Mouse (Mus musculus) MEL (cell line): Measurements from ENCODE around the gene Olfr1202.

Experiments
- BHLHE40 ChIP-seq: IDR thresholded peaks from 2 replicates; pipeline ENCODE4 v1.6.1; 2012; ENCODE audit warnings: low read depth, mild to moderate bottlenecking, inconsistent platforms, low read length, improper control_type of control experiment, borderline replicate concordance
- CHD2 ChIP-seq: IDR thresholded peaks from 2 replicates; pipeline ENCODE4 v1.6.1; 2011; ENCODE audit warnings: low read length, improper control_type of control experiment
- CTCF ChIP-seq, 3 experiments: IDR thresholded peaks in 2 of 3; conservative IDR thresholded peaks in 1 of 3; 2 replicates each; pipeline ENCODE4 v1.5.1; 2011 to 2012; ENCODE audit warnings: low read length in 3 of 3, low read depth in 2 of 3, mild to moderate bottlenecking in 2 of 3, improper control_type of control experiment in 1 of 3, inconsistent platforms in 1 of 3, mixed read lengths in 1 of 3, moderate library complexity in 1 of 3; ENCODE audit not compliant: control insufficient read depth in 1 of 3, insufficient read depth in 1 of 3, poor library complexity in 1 of 3, severe bottlenecking in 1 of 3
- ELF1 ChIP-seq: IDR thresholded peaks from 2 replicates; pipeline ENCODE4 v1.6.1; 2014; ENCODE audit warnings: low read depth, mild to moderate bottlenecking, inconsistent platforms, low read length, improper control_type of control experiment, moderate library complexity
- HCFC1 ChIP-seq: IDR thresholded peaks from 2 replicates; pipeline ENCODE4 v1.6.1; 2012; ENCODE audit warnings: low read depth, mild to moderate bottlenecking, inconsistent platforms, low read length, improper control_type of control experiment, moderate library complexity
- JUND ChIP-seq: IDR thresholded peaks from 2 replicates; pipeline ENCODE4 v1.6.1; 2011; ENCODE audit warnings: low read depth, mild to moderate bottlenecking, improper control_type of control experiment, low read length
- NRF1 ChIP-seq: IDR thresholded peaks from 2 replicates; pipeline ENCODE4 v1.6.1; 2014; ENCODE audit warnings: low read depth, mild to moderate bottlenecking, inconsistent platforms, low read length, improper control_type of control experiment, moderate library complexity; ENCODE audit not compliant: poor library complexity, insufficient read depth, severe bottlenecking
- POLR2A ChIP-seq, 2 experiments: IDR thresholded peaks; 2 replicates each; pipeline ENCODE4 v1.6.1; 2011 to 2012; ENCODE audit warnings: low read length in 2 of 2, mild to moderate bottlenecking in 2 of 2, control low read depth in 1 of 2, improper control_type of control experiment in 1 of 2, low read depth in 1 of 2, moderate library complexity in 1 of 2; ENCODE audit not compliant: control insufficient read depth in 1 of 2, insufficient read depth in 1 of 2, poor library complexity in 1 of 2
- TBP ChIP-seq: IDR thresholded peaks from 2 replicates; pipeline ENCODE4 v1.8.0; 2011; ENCODE audit warnings: low read depth, low read length, improper control_type of control experiment
- TCF12 ChIP-seq: IDR thresholded peaks from 2 replicates; pipeline ENCODE4 v1.6.1; 2014; ENCODE audit warnings: low read depth, mild to moderate bottlenecking, inconsistent platforms, low read length, improper control_type of control experiment, moderate library complexity
- UBTF ChIP-seq: IDR thresholded peaks from 2 replicates; pipeline ENCODE4 v1.6.1; 2012; ENCODE audit warnings: low read depth, mild to moderate bottlenecking, inconsistent platforms, low read length, improper control_type of control experiment, moderate library complexity, borderline replicate concordance; ENCODE audit not compliant: insufficient read depth

- TF ChIP-seq CTCF (IDR thresholded peaks at IDR 0.05 in 2 of 3, conservative IDR thresholded peaks at IDR 0.05 in 1 of 3; ENCODE audit: control insufficient read depth in 1 of 3, insufficient read depth in 1 of 3, low read depth in 2 of 3, low read length in 3 of 3, poor library complexity in 1 of 3, severe bottlenecking in 1 of 3) (no peak), TBP (no peak), ELF1 (no peak), POLR2A (IDR thresholded peaks at IDR 0.05; ENCODE audit: control insufficient read depth in 1 of 2, insufficient read depth in 1 of 2, low read depth in 1 of 2, low read length in 2 of 2, poor library complexity in 1 of 2) (no peak), NRF1 (no peak), UBTF (no peak), JUND (no peak), HCFC1 (no peak), BHLHE40 (no peak), TCF12 (no peak), CHD2 (no peak)
Observed at GRCm38 (mm10) chr2:88814196-88814595, at the start of gene Olfr1202.
